Mouse (Mus musculus) liver, postnatal 0 days (tissue): Measurements from ENCODE around the gene Gm20388. TPM values are rescaled to one million over a fixed set of nuclear protein-coding genes. Genes with fewer than 3 reads are reported as not detected.

Experiments
- ATAC-seq: fragments of 200-750 bp; cut with Nextera tagmentation; 2 replicates; pipeline ENCODE4 v1.8.0; 2017; ENCODE audit warnings: mild to moderate bottlenecking, moderate library complexity
- DNase-seq: peaks from one replicate; pipeline ENCODE4 v3.0.0-alpha.2; 2016
- H3K27ac ChIP-seq: fragments of 300-500 bp; sonication (generic); 2 replicates; pipeline ENCODE4 v1.5.1; 2014; ENCODE audit warnings: antibody characterized with exemption, moderate library complexity, mild to moderate bottlenecking, low read depth
- H3K27me3 ChIP-seq: fragments of 300-500 bp; sonication (generic); 2 replicates; pipeline ENCODE4 v1.6.1; 2014; ENCODE audit warnings: low read length, control low read depth, mixed read lengths; ENCODE audit not compliant: insufficient read depth
- H3K36me3 ChIP-seq: fragments of 300-500 bp; sonication (generic); replicated peaks from 2 replicates; pipeline ENCODE4 v1.6.1; 2014; ENCODE audit warnings: mild to moderate bottlenecking, control low read depth, low read length, moderate library complexity, mixed read lengths; ENCODE audit not compliant: insufficient read depth
- H3K4me1 ChIP-seq: fragments of 300-500 bp; sonication (generic); 2 replicates; pipeline ENCODE4 v1.6.1; 2014; ENCODE audit warnings: antibody characterized with exemption, mild to moderate bottlenecking, control low read depth; ENCODE audit not compliant: insufficient read depth
- H3K4me2 ChIP-seq: fragments of 300-500 bp; sonication (generic); 2 replicates; pipeline ENCODE4 v1.6.1; 2014; ENCODE audit warnings: low read depth, mild to moderate bottlenecking, low read length, moderate library complexity, mixed read lengths
- H3K4me3 ChIP-seq: fragments of 300-500 bp; sonication (generic); 2 replicates; pipeline ENCODE4 v1.5.1; 2014; ENCODE audit warnings: low read depth, low read length
- H3K9ac ChIP-seq: fragments of 300-500 bp; sonication (generic); replicated peaks from 2 replicates; pipeline ENCODE4 v1.6.1; 2014; ENCODE audit warnings: mild to moderate bottlenecking, moderate library complexity
- H3K9me3 ChIP-seq: fragments of 300-500 bp; sonication (generic); 2 replicates; pipeline ENCODE4 v1.6.1; 2016; ENCODE audit warnings: mild to moderate bottlenecking, control low read depth, low read length, mixed read lengths
- CTCF ChIP-seq: sonication (generic); IDR thresholded peaks from 2 replicates; pipeline ENCODE4 v1.5.1; 2016; ENCODE audit warnings: antibody characterized with exemption, low read depth
- EP300 ChIP-seq: IDR thresholded peaks from 2 replicates; pipeline ENCODE4 v1.6.1; 2016; ENCODE audit warnings: antibody characterized with exemption, low read depth, mild to moderate bottlenecking
- WGBS: fragments of 180-500 bp; shearing (Covaris S2); extraction: QIAGEN DNeasy Blood & Tissue Kit; methylation state at CpG from one replicate; pipeline ENCODE4 v1.1.7; 2014; ENCODE audit not compliant: insufficient replicate concordance; 5-methylcytosine and 5-hydroxymethylcytosine counted together
- polyA plus RNA-seq: library from polyadenylated mRNA; unstranded; fragments of >200 nt; fragmentation: Nextera tagmentation; extraction: Ambion mirVana; gene quantifications from 2 replicates; pipeline ENCODE4 v1.2.1, GENCODE M21; 2015

Gm20388 gene
- polyA plus RNA-seq, 1 experiment from 2014 or later: not detected

DNA sequence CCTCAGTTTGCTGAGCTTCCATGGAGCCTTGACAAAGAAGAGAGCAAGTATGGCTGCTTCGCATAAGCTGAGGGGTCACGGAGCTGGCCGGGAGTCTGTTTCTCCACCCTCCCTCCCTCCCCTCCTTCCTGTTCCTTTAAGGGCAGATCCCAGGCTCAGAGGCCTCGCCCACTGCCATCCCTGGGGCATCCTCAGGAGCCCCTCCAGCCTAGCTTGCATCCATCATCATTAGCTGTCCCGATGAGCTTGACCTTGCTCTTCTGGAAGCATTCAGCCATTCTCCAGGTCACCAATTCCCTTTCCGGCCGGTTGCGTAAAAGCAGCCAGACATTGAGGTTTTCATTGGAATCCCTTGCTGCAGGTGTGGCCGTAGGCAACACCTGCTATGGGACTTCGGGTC is 2144.7 kb downstream of the Gm20388 start:
- Histone ChIP-seq H3K27ac (no peak overlapping the region), H3K36me3 (no peaks in the 10 kb centered on the region), H3K4me3 (no peak overlapping the region), H3K27me3 (no peaks in the 10 kb centered on the region), H3K4me2 (no peak overlapping the region), H3K9me3 (no peaks in the 10 kb centered on the region), H3K4me1 (no peaks in the 10 kb centered on the region), H3K9ac (no peak overlapping the region)
- no peak for ATAC-seq
- DNase-seq: no peak
- 50% methylated on average over 10 of the region's 10 CpGs for WGBS
- TF ChIP-seq EP300: no peak
- TF ChIP-seq CTCF: no peak

- no peak for ATAC-seq
- Histone ChIP-seq H3K27me3 (no peaks in the 10 kb centered on the region), H3K9ac (no peak overlapping the region), H3K4me2 (no peak overlapping the region), H3K4me1 (no peaks in the 10 kb centered on the region), H3K27ac (no peak overlapping the region), H3K4me3 (no peak overlapping the region), H3K36me3 (no peaks in the 10 kb centered on the region), H3K9me3 (no peaks in the 10 kb centered on the region)
- 11% methylated on average over 1 of the region's 1 CpGs for WGBS
- DNase-seq: no peak
- TF ChIP-seq CTCF (no peak), EP300 (no peak)
Observed at GRCm38 (mm10) chr8:122056113-122056512, 2145.5 kb downstream of the Gm20388 start.

DNA sequence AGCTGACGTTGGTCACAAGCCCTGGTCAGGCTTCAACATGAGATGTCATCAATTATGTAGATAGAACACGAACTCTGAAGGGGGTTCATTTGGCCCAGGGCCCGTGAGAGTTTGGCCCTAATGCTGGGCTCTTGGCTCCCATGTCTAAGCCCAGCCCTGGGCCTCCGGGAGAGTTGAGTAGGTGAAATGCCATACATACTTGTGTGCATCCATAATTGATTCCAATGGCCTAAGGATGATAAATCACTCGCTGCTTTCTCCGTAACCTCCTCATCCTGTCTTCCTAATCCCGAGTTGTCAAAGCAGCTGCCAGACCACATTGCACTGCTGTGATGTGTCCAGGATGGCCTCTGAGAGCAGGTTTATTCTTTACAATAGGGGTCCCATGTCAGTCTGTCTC is 2146.2 kb downstream of the Gm20388 start:
- DNase-seq: no peak
- Histone ChIP-seq H3K27ac (no peak overlapping the region), H3K4me1 (no peaks in the 10 kb centered on the region), H3K9me3 (no peaks in the 10 kb centered on the region), H3K4me2 (no peak overlapping the region), H3K9ac (no peak overlapping the region), H3K27me3 (no peaks in the 10 kb centered on the region), H3K36me3 (no peaks in the 10 kb centered on the region), H3K4me3 (no peak overlapping the region)
- no peak for ATAC-seq
- 61% methylated on average over 7 of the region's 7 CpGs for WGBS
- TF ChIP-seq EP300 (no peak), CTCF (no peak)

DNA sequence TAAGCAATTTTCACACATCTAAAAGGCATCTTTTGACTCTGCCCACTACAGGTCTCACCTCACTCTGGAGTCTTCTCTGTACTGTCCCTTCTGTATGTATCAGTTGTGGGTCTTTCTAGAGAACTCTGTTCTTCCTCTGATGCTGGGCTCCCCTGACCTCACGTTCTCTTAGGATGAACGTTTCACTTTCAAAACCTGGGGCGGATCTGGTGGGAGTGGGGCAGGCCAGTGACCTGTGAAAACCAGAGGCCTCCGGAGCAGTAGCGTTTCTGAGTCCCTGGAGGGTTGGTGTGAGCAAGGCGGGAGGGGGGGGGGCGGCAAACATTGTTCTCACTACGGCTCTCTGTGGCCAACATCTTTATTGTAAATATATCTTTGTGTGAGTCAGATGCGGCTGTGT is 2147.9 kb downstream of the Gm20388 start:
- H3K4me3 ChIP-seq: no peak overlapping the region
- no peaks in the 10 kb centered on the region for H3K27me3 ChIP-seq
- no peaks in the 10 kb centered on the region for H3K9me3 ChIP-seq
- TF ChIP-seq CTCF: no peak
- no peak for TF ChIP-seq EP300
- H3K9ac ChIP-seq: no peak overlapping the region
- ATAC-seq (no peak), DNase-seq (no peak)
- no peaks in the 10 kb centered on the region for H3K36me3 ChIP-seq
- no peaks in the 10 kb centered on the region; the same call in 1 of the 2 replicates for H3K4me1 ChIP-seq
- 55% methylated on average over 9 of the region's 9 CpGs for WGBS
- no peak overlapping the region for H3K4me2 ChIP-seq
- H3K27ac ChIP-seq: no peak overlapping the region

- 67% methylated on average over 8 of the region's 8 CpGs for WGBS
- no peak for DNase-seq
- no peak overlapping the region for H3K4me3 ChIP-seq
- H3K9ac ChIP-seq: no peak overlapping the region
- no peaks in the 10 kb centered on the region for H3K27me3 ChIP-seq
- no peak for ATAC-seq
- TF ChIP-seq EP300 (no peak), CTCF (no peak)
- no peak overlapping the region for H3K4me2 ChIP-seq
- H3K4me1 ChIP-seq: no peaks in the 10 kb centered on the region; the same call in 1 of the 2 replicates
- no peaks in the 10 kb centered on the region for H3K36me3 ChIP-seq
- H3K9me3 ChIP-seq: no peaks in the 10 kb centered on the region
- no peak overlapping the region for H3K27ac ChIP-seq
Observed at GRCm38 (mm10) chr8:122058951-122059350, 2148.3 kb downstream of the Gm20388 start.

- H3K9me3 ChIP-seq: no peaks in the 10 kb centered on the region
- H3K4me2 ChIP-seq: no peak overlapping the region
- no peak overlapping the region for H3K4me3 ChIP-seq
- H3K9ac ChIP-seq: no peak overlapping the region
- whole genome bisulfite sequencing: 62% methylated on average over 12 of the region's 12 CpGs
- DNase-seq: no peak
- H3K27me3 ChIP-seq: no peaks in the 10 kb centered on the region
- no peak overlapping the region for H3K27ac ChIP-seq
- TF ChIP-seq CTCF (no peak), EP300 (no peak)
- ATAC-seq: no peak
- no peaks in the 10 kb centered on the region; the same call in 1 of the 2 replicates for H3K4me1 ChIP-seq
- H3K36me3 ChIP-seq: no peaks in the 10 kb centered on the region
Observed at GRCm38 (mm10) chr8:122062508-122063223, 2152.0 kb downstream of the Gm20388 start.

DNA sequence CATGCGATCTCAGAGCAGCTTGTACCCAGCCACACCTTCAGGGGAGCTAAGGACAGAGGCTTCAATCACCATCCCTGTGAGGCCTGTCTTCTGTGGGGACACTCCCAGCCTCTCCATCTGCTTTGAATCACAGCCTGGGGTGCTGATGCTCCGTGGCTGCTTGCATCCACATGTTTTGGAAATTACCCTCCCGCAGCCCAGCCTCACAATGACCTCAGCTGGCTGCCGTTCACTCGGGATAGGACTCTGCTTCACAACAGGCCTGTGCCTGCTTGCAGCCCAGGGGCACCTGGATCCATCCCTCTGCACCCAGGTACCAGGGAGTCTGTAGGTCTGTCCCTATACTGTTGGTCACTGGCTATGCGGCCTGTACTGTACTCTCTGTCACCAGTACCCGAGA is 2153.7 kb downstream of the Gm20388 start:
- TF ChIP-seq EP300: no peak
- no peak for TF ChIP-seq CTCF
- Histone ChIP-seq H3K36me3 (no peaks in the 10 kb centered on the region), H3K9ac (no peak overlapping the region), H3K4me2 (no peak overlapping the region), H3K27ac (no peak overlapping the region), H3K4me1 (no peaks in the 10 kb centered on the region; the same call in 1 of the 2 replicates), H3K9me3 (no peaks in the 10 kb centered on the region), H3K27me3 (no peaks in the 10 kb centered on the region), H3K4me3 (no peak overlapping the region)
- DNase-seq: no peak
- 77% methylated on average over 7 of the region's 7 CpGs for WGBS
- ATAC-seq: no peak
